Comparison of ENCODE assay signal across 10 mouse cellular contexts in genomic region chr10:126833006-126833405, GRCm38 (mm10).
DNase-seq lines count a peak whose midpoint lies in the region; ATAC-seq and TF ChIP-seq lines count a peak whose summit lies in the region.
"Had no signal": no experiment of that assay in that cellular context is flagged by ENCODE, and none has a peak within 500 bp of the region (broad histone marks: within the 10 kb centered on the region; RNA-seq: fewer than 3 reads in every experiment).

No protein-coding gene starts in this region.

- no peak for ATAC-seq in stomach, postnatal 0 days (ENCODE audit: low FRiP score, low TSS enrichment)
- ATAC-seq in activated CD4-positive, CD25-positive, alpha-beta regulatory T cell, adult 4 months: no peak

- no peaks in the 10 kb centered on the region for H3K4me1 ChIP-seq in stomach, postnatal 0 days (replicated peaks; ENCODE audit: control insufficient read depth, insufficient read depth)
- H3K4me1 ChIP-seq: liver, embryonic 15.5 days had no signal

- TF ChIP-seq EP300 in stomach, postnatal 0 days (optimal IDR thresholded peaks at IDR 0.05): no peak

- no peak overlapping the region for H3K9ac ChIP-seq in stomach, postnatal 0 days (ENCODE audit: low read length)
- H3K9ac ChIP-seq: liver, embryonic 15.5 days had no signal

- WGBS in stomach, postnatal 0 days: 35% methylated on average over 5 of the region's 5 CpGs

- H3K4me3 ChIP-seq in stomach, postnatal 0 days (ENCODE audit: low read depth, low read length): no peak overlapping the region
- H3K4me3 ChIP-seq: liver, embryonic 15.5 days had no signal

- no peaks in the 10 kb centered on the region for H3K36me3 ChIP-seq in stomach, postnatal 0 days (ENCODE audit: control insufficient read depth, insufficient read depth, low read length)
- H3K36me3 ChIP-seq: G1E; liver, embryonic 15.5 days had no signal

- H3K9me3 ChIP-seq in stomach, postnatal 0 days (ENCODE audit: control insufficient read depth, low read length): no peaks in the 10 kb centered on the region
- H3K9me3 ChIP-seq: liver, embryonic 15.5 days had no signal

- peak; percentile 76 for TF ChIP-seq CTCF in stomach, postnatal 0 days (IDR thresholded peaks at IDR 0.05; ENCODE audit: low read depth)

- DNase-seq in cerebellum, postnatal 10 days: peak; percentile 46 to 55
- DNase-seq in cerebellum, adult 9-10 months: no peak
- peak; percentile 56 to 69 for DNase-seq in layer of hippocampus, postnatal 10 days (ENCODE audit: low spot score in 2 of 2)
- DNase-seq in layer of hippocampus, postnatal 36 days: no peak
- DNase-seq in B cell, adult 2 months: peak; percentile 36 to 42
- DNase-seq in embryo, embryonic 10.5 days (ENCODE audit: low spot score): peak; percentile 42
- DNase-seq in stomach, postnatal 0 days (ENCODE audit: low spot score): peak; percentile 25

- H3K27me3 ChIP-seq in stomach, postnatal 0 days (ENCODE audit: control insufficient read depth, insufficient read depth, low read length): no peaks in the 10 kb centered on the region
- H3K27me3 ChIP-seq: liver, embryonic 15.5 days had no signal

- H3K4me2 ChIP-seq in stomach, postnatal 0 days (replicated peaks; ENCODE audit: low read depth): no peak overlapping the region
- H3K4me2 ChIP-seq: liver, embryonic 15.5 days had no signal

- H3K27ac ChIP-seq in stomach, postnatal 0 days (replicated peaks): no peak overlapping the region
- H3K27ac ChIP-seq: liver, embryonic 15.5 days had no signal

Comparison
In these comparisons a context has a peak if more than half of its experiments do, and no peak if none do; other contexts are left out.
1. DNase-seq: peak in cerebellum, postnatal 10 days (2 of 2), layer of hippocampus, postnatal 10 days (2 of 2), B cell, adult 2 months (2 of 2), embryo, embryonic 10.5 days (single experiment) and stomach, postnatal 0 days (single experiment); none in cerebellum, adult 9-10 months (single experiment) and layer of hippocampus, postnatal 36 days (0 of 2).